Mouse (Mus musculus): ENCODE results near the gene Enthd1.
"Not testable (repeated sequence)": the region's sequence is repeated elsewhere in the genome, so short reads cannot be mapped to it uniquely, and the experiment has no call there.

Gene Enthd1

GRCm38 (mm10) chr15:80565106-80565665, at the start of gene Enthd1:
TSS of gene Enthd1 (minus strand) at chr15:80565156.
- DNase-seq (ENCODE audit: low spot score): no peak

- DNase-seq (ENCODE audit: low spot score): no peak
Measured at GRCm38 (mm10) chr15:80613904-80614303, 48.9 kb upstream of the Enthd1 start.

- DNase-seq (ENCODE audit: low spot score): no peak
Measured at GRCm38 (mm10) chr15:80611478-80611877, 46.5 kb upstream of the Enthd1 start.

GRCm38 (mm10) chr15:80610335-80610734, 45.4 kb upstream of the Enthd1 start:
- DNase-seq (ENCODE audit: low spot score): no peak

GRCm38 (mm10) chr15:80607970-80608369, 43.0 kb upstream of the Enthd1 start:
- no peak for DNase-seq (ENCODE audit: low spot score)

- no peak for DNase-seq (ENCODE audit: low spot score)
Measured at GRCm38 (mm10) chr15:80604026-80604425, 39.1 kb upstream of the Enthd1 start.

GRCm38 (mm10) chr15:80602487-80602886, 37.5 kb upstream of the Enthd1 start:
- no peak for DNase-seq (ENCODE audit: low spot score)

GRCm38 (mm10) chr15:80601456-80601855, 36.5 kb upstream of the Enthd1 start:
- DNase-seq (ENCODE audit: low spot score): no peak

GRCm38 (mm10) chr15:80599843-80600242, 34.9 kb upstream of the Enthd1 start:
- DNase-seq (ENCODE audit: low spot score): no peak

- peak; percentile 29 for DNase-seq (ENCODE audit: low spot score)
Measured at GRCm38 (mm10) chr15:80599213-80599750, 34.3 kb upstream of the Enthd1 start.

GRCm38 (mm10) chr15:80598750-80599149, 33.8 kb upstream of the Enthd1 start:
- DNase-seq (ENCODE audit: low spot score): no peak

GRCm38 (mm10) chr15:80593877-80594276, 28.9 kb upstream of the Enthd1 start:
- no peak for DNase-seq (ENCODE audit: low spot score)

GRCm38 (mm10) chr15:80592737-80593136, 27.8 kb upstream of the Enthd1 start:
- DNase-seq (ENCODE audit: low spot score): no peak

- DNase-seq (ENCODE audit: low spot score): no peak
Measured at GRCm38 (mm10) chr15:80590641-80591040, 25.7 kb upstream of the Enthd1 start.

- DNase-seq (ENCODE audit: low spot score): no peak
Measured at GRCm38 (mm10) chr15:80586296-80586695, 21.3 kb upstream of the Enthd1 start.

- DNase-seq (ENCODE audit: low spot score): peak; percentile 29
Measured at GRCm38 (mm10) chr15:80582581-80583495, 17.9 kb upstream of the Enthd1 start.

- not testable (repeated sequence) for DNase-seq (ENCODE audit: low spot score)
Measured at GRCm38 (mm10) chr15:80580585-80580984, 15.6 kb upstream of the Enthd1 start.

- DNase-seq (ENCODE audit: low spot score): no peak
Measured at GRCm38 (mm10) chr15:80579121-80579520, 14.2 kb upstream of the Enthd1 start.

GRCm38 (mm10) chr15:80577166-80577960, 12.4 kb upstream of the Enthd1 start:
- DNase-seq (ENCODE audit: low spot score): no peak

GRCm38 (mm10) chr15:80576415-80576994, 11.5 kb upstream of the Enthd1 start:
- DNase-seq (ENCODE audit: low spot score): no peak

- no peak for DNase-seq (ENCODE audit: low spot score)
Measured at GRCm38 (mm10) chr15:80575817-80576370, 10.9 kb upstream of the Enthd1 start.

All from urinary bladder, postnatal 25 days (tissue).